Mouse (Mus musculus) left cerebral cortex, adult 11 months (tissue): ENCODE measurements around the gene Mbd3l1.

Experiments
- DNase-seq: peaks from one replicate; pipeline ENCODE4 v3.0.0; 2022; ENCODE audit warnings: low spot score

Gene Mbd3l1

GRCm38 (mm10) chr9:18478168-18478567 is at the start of gene Mbd3l1, which contains the start of gene Zfp558:
Gene Mbd3l1, plus strand, starts transcription at chr9:18478359.
Gene Zfp558, minus strand, starts transcription at chr9:18478268.
- no peak for DNase-seq

- DNase-seq, result no peak
Observed at GRCm38 (mm10) chr9:18430354-18430753, 47.8 kb upstream of the Mbd3l1 start, which contains the start of gene Mbd3l2. Gene Mbd3l2, plus strand, starts transcription at chr9:18430654.

- no peak for DNase-seq
Observed at GRCm38 (mm10) chr9:18431687-18432086, 46.5 kb upstream of the Mbd3l1 start.

GRCm38 (mm10) chr9:18456520-18456919 is 21.6 kb upstream of the Mbd3l1 start:
- no peak for DNase-seq

- no peak for DNase-seq
Observed at GRCm38 (mm10) chr9:18467350-18467749, 10.8 kb upstream of the Mbd3l1 start.

- no peak for DNase-seq
Observed at GRCm38 (mm10) chr9:18468005-18468404, 10.2 kb upstream of the Mbd3l1 start.

- peak; percentile 28 for DNase-seq
Observed at GRCm38 (mm10) chr9:18473324-18474128, 4.6 kb upstream of the Mbd3l1 start.

- no peak for DNase-seq
Observed at GRCm38 (mm10) chr9:18508098-18508497, 29.9 kb downstream of the Mbd3l1 start.
